Mouse (Mus musculus) brown adipose tissue, adult 24 weeks (tissue): ENCODE measurements around the gene Abcg4. TPM values are rescaled to one million over a fixed set of nuclear protein-coding genes. Genes with fewer than 3 reads are reported as not detected.
A peak's percentile ranks its signal among the peaks of the same experiment; 100 is the strongest.

Experiments used
- H3K27ac ChIP-seq: fragments of 200-500 bp; replicated peaks from 2 replicates; pipeline ENCODE4 v1.5.1; 2012; ENCODE audit warnings: low read depth, mild to moderate bottlenecking, low read length
- H3K4me1 ChIP-seq: fragments of 200-500 bp; 2 replicates; pipeline ENCODE4 v1.6.1; 2012; ENCODE audit warnings: low read length, mixed read lengths; ENCODE audit not compliant: control insufficient read depth, insufficient read depth, insufficient read length
- H3K4me3 ChIP-seq: fragments of 200-500 bp; 2 replicates; pipeline ENCODE4 v1.5.1; 2012; ENCODE audit warnings: low read depth, mild to moderate bottlenecking, low read length, moderate library complexity; ENCODE audit not compliant: insufficient read depth
- polyA plus RNA-seq: library from polyadenylated mRNA; stranded (reverse); fragments of >200 nt; gene quantifications from 2 replicates; pipeline ENCODE4 v1.2.4, GENCODE M21; 2012; ENCODE audit not compliant: missing spikeins, insufficient read depth, insufficient read length

Gene Abcg4
- polyA plus RNA-seq, 1 experiment, result 0.36 TPM

GRCm38 (mm10) chr9:44247907-44248306 is 40.5 kb downstream of the Abcg4 start:
- Histone ChIP-seq H3K27ac (no peak overlapping the region), H3K4me1 (no peaks in the 10 kb centered on the region), H3K4me3 (no peak overlapping the region)

GRCm38 (mm10) chr9:44243621-44244020 is 44.8 kb downstream of the Abcg4 start:
- Histone ChIP-seq H3K27ac (no peak overlapping the region), H3K4me1 (no peaks in the 10 kb centered on the region), H3K4me3 (no peak overlapping the region)

GRCm38 (mm10) chr9:44241418-44241817 is 47.0 kb downstream of the Abcg4 start:
- H3K27ac ChIP-seq, result no peak overlapping the region
- no peaks in the 10 kb centered on the region for H3K4me1 ChIP-seq
- H3K4me3 ChIP-seq, result no peak overlapping the region

- no peaks in the 10 kb centered on the region for H3K4me1 ChIP-seq
- no peak overlapping the region for H3K27ac ChIP-seq
- H3K4me3 ChIP-seq, result no peak overlapping the region
Measured at GRCm38 (mm10) chr9:44240911-44241310, 47.5 kb downstream of the Abcg4 start.

- Histone ChIP-seq H3K27ac (no peak within 1 kb of the TSS), H3K4me3 (no peak within 1 kb of the TSS), H3K4me1 (no peaks in the 10 kb centered on the region)
Measured at GRCm38 (mm10) chr9:44240399-44240798, 48.0 kb downstream of the Abcg4 start, which contains the start of gene Ccdc153. Gene Ccdc153 (plus strand): TSS chr9:44240676.

- Histone ChIP-seq H3K4me1 (no peaks in the 10 kb centered on the region), H3K4me3 (no peak overlapping the region), H3K27ac (no peak overlapping the region)
Measured at GRCm38 (mm10) chr9:44239447-44239846, 49.0 kb downstream of the Abcg4 start.

DNA sequence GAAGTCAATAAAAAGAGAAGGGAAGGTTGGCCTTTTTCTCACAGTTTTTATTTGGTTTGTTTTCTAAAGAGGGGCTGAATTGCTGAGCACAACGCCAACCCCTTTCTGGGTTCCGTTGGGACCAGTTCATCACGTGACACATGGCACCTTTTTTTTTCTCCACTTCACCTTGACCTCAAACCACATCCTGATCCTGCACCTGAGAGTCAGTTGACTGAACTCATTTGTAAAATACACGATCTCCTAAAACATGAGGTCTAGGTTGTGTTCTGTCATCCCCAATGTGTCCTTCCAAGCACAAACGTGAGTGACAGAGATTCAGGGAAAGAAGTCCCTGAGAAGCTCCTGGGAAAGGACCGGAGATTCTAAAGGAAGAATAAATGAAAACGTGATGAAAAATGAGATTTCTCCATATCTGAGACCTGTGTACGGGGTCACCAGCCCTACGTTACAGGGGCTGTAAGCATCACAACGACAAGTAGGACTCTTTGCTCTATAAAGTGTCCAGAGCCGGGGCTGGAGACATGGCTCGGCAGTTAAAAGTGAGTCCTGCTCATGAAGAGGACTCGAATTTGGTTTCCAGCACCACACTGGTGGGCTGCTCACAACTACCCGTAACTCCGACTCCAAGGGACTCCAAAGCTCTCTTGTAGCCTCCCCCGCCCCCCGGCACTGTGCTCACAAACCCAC is 49.8 kb downstream of the Abcg4 start:
- Histone ChIP-seq H3K4me3 (no peak overlapping the region), H3K4me1 (no peaks in the 10 kb centered on the region), H3K27ac (no peak overlapping the region)

GRCm38 (mm10) chr9:44237128-44237527 is 51.3 kb downstream of the Abcg4 start:
- H3K27ac ChIP-seq, result no peak overlapping the region
- no peaks in the 10 kb centered on the region for H3K4me1 ChIP-seq
- no peak overlapping the region for H3K4me3 ChIP-seq

- Histone ChIP-seq H3K27ac (no peak overlapping the region), H3K4me1 (0 out of 2 replicates have a peak, but pooled peaks cover 2% of the 10 kb centered on the region), H3K4me3 (no peak overlapping the region)
Measured at GRCm38 (mm10) chr9:44236601-44237000, 51.8 kb downstream of the Abcg4 start.

DNA sequence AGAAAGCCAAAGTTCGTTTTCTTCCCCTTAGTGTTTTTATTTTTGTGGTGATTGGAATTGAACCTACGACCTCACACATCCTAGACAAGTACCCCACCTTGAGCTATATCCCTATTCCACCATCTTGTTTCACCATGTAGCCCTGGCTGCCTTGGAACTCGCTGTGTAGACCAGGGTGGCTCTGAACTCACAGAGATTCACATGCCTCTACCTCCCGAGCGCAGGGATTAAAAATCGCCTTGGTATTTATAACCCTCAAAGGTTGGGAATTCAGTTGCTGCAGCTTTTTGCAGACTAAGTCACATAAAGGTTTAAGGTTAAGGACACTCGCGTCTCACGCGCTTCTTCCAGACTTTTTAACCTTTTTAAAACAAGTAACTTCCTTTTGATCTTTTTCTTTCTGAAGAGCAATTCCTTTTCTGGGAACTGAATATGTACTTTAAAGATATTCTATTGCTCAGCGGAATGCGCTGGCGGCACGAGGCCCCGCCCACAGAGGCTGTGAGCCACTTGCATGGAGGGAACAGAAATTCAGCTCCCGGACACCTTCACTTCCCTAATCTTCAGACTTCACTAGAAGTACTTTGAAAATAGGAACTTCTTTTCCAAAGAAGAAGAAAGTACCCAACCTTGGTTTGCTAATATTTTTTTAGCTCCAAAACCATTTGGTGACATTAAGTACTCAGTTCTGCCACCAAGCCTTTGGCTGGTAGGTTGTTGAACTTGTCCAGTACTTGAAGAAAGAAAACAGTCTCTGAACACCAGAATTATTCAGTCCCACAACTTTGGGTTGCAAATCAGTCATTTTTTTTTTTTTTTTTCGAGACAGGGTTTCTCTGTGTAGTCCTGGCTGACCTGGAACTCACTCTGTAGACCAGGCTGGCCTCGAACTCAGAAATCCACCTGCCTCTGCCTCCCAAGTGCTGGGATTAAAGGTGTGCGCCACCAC is 53.7 kb downstream of the Abcg4 start:
- Histone ChIP-seq H3K27ac (peak overlapping the region; percentile 61), H3K4me1 (peaks cover 6% of the 10 kb centered on the region), H3K4me3 (peak overlapping the region; percentile 52)

DNA sequence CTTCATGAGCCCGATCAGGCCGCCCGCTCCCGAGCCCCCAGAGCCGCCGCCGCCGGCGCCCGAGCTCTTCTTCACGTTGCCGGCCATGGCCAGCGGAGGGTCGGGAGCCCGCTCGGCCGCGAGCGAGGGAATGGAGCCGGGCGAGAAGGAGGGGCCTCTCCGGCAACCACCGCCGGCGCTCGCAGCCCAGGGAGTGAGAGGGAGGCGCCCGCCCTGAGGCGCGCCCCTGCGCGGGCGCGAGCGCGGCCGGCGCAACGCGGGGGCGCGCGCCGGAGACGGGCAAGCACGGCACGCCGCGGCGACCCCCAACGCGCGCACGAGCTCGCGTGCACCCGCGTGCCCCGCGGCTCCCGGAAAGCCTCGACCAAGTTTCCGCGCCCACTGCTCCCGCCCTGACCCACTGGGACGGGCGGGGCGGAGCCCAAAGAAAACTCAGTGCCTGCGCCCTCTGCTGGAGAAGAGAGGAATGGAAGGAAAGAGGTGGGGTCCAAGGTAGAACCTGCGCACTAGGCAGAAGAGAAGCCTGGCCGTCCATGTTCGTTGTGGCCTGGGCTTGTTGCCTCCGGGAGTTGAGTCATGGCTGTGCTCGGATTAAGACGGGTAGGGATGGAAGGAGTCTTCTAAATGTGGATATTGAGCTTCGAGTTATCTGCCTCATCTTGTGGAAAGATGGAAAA is 54.5 kb downstream of the Abcg4 start, which contains the start of gene Cbl:
Gene Cbl, minus strand, starts transcription at position 248 of the 677 bp plus-strand sequence.
- H3K4me3 ChIP-seq, result peak within 1 kb of the TSS; percentile 79
- H3K27ac ChIP-seq, result peak within 1 kb of the TSS; percentile 61
- peaks cover 6% of the 10 kb centered on the region for H3K4me1 ChIP-seq

DNA sequence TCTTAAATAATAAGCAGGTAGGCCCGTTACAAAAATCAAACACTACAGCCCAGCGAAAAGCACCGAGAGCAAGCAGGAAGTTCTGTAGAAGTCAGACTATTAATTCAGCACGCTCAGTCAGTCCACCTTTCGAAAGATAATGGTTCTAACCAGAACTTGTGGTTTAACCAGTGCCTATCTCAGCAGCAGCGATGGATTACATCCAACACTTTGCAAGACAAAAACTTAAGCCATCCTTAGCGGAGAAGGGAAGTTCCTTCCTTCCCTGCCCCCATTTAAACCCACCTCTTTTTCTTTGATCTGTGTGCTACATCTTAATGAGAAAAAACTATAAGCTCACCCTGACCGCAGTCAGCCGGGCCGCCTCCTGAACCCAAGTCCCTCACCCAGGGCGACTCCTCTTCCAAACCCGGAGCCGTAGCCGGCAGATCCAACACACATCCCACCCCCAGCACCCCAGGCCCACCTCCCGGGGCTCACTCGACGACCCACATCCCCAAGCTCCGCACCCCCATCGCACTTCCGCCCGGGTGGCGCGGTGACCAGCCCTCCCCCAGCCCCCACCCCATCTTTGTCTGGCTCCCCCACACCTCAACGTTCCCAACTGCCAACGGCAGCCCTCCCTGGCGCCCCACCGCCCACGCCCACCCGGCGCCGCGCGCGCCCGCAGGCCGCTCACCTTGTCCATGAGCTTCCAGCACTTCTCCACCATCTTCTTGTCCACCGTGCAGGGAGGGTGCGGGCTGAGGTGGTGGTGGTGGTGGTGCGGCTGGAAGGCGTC is 55.2 kb downstream of the Abcg4 start:
- Histone ChIP-seq H3K27ac (peak overlapping the region; percentile 53), H3K4me3 (peak overlapping the region; percentile 79), H3K4me1 (peaks cover 6% of the 10 kb centered on the region)

- 0 out of 2 replicates have a peak overlapping the region, but pooled peaks have one; percentile 11 for H3K27ac ChIP-seq
- H3K4me3 ChIP-seq, result no peak overlapping the region
- H3K4me1 ChIP-seq, result peaks cover 6% of the 10 kb centered on the region
Measured at GRCm38 (mm10) chr9:44231609-44232008, 56.8 kb downstream of the Abcg4 start.

- H3K27ac ChIP-seq, result no peak overlapping the region
- H3K4me1 ChIP-seq, result peaks cover 9% of the 10 kb centered on the region
Measured at GRCm38 (mm10) chr9:44225993-44226392, 62.4 kb downstream of the Abcg4 start.

More at GRCm38 (mm10) chr9:44225993-44226392, 62.4 kb downstream of the Abcg4 start:
- no peak overlapping the region for H3K4me3 ChIP-seq
